Mouse (Mus musculus): ENCODE data around the gene Ctse. TPM values are rescaled to one million over a fixed set of nuclear protein-coding genes. Genes with fewer than 3 reads are reported as not detected.

Gene Ctse
- polyA plus RNA-seq, 1 experiment from 2014 or later = not detected

DNA sequence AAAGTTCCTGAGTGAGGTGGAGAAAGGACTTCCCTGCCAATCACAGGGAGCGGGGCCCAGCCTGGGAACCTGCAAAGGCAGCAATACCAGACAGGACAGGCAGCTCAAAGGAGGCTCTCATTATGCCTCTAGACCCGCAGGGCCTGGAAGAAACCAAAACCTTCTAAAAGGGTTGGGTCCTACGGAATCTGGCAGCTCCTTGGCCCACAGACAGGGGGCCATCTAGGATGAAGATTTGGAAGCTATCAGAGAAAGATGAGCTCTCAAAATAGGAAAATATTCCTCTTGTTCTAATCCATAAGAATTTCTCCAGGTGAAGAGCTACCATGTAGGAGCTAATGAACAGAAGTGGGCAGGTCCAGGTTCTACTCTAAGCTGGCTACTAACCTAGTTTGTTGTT, 50.9 kb downstream of the Ctse start:
- no peak for ATAC-seq
- H3K4me1 ChIP-seq (ENCODE audit: control insufficient read depth, insufficient read depth, low read depth, low read length) = no peaks in the 10 kb centered on the region
- H3K9ac ChIP-seq (ENCODE audit: low read depth, low read length) = no peak overlapping the region
- no peak overlapping the region for H3K27ac ChIP-seq (ENCODE audit: low read depth, low read length)
- no peak overlapping the region for H3K4me3 ChIP-seq (ENCODE audit: low read length)
- H3K27me3 ChIP-seq (replicated peaks; ENCODE audit: control insufficient read depth, insufficient read depth, low read length) = no peaks in the 10 kb centered on the region
- no peak overlapping the region for H3K4me2 ChIP-seq (ENCODE audit: low read length)
- WGBS = 84% methylated on average over 3 of the region's 3 CpGs
- no peaks in the 10 kb centered on the region for H3K36me3 ChIP-seq (ENCODE audit: control insufficient read depth, insufficient read depth, low read length)
- H3K9me3 ChIP-seq (ENCODE audit: control insufficient read depth, low read length) = no peaks in the 10 kb centered on the region

DNA sequence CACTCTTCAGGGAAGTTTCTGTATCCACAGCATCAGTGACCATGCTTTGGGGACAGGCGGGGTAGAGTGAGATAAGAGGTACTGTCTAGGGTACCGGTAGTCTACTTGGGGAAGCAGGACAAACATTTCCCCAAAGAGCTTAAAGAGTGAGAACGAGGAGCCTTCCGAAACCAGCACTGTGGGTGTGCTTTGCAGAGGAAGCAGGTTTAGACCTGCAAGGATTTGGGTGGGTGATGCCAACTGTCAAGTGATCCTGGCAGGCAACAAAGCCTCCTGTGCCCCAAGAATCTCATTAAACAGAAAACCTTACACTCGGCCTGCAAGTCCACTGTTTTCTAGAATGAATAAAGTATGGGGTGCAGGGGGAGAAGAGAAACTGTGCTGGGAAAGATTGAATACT, 51.8 kb downstream of the Ctse start:
- H3K9ac ChIP-seq (ENCODE audit: low read depth, low read length) = no peak overlapping the region
- no peaks in the 10 kb centered on the region for H3K36me3 ChIP-seq (ENCODE audit: control insufficient read depth, insufficient read depth, low read length)
- H3K27ac ChIP-seq (ENCODE audit: low read depth, low read length) = no peak overlapping the region
- no peaks in the 10 kb centered on the region for H3K27me3 ChIP-seq (replicated peaks; ENCODE audit: control insufficient read depth, insufficient read depth, low read length)
- WGBS = 82% methylated on average over 5 of the region's 5 CpGs
- H3K4me1 ChIP-seq (ENCODE audit: control insufficient read depth, insufficient read depth, low read depth, low read length) = no peaks in the 10 kb centered on the region
- no peak for ATAC-seq
- H3K9me3 ChIP-seq (ENCODE audit: control insufficient read depth, low read length) = no peaks in the 10 kb centered on the region
- H3K4me3 ChIP-seq (ENCODE audit: low read length) = no peak overlapping the region
- no peak overlapping the region for H3K4me2 ChIP-seq (ENCODE audit: low read length)

- no peaks in the 10 kb centered on the region for H3K36me3 ChIP-seq (ENCODE audit: control insufficient read depth, insufficient read depth, low read length)
- no peaks in the 10 kb centered on the region for H3K27me3 ChIP-seq (replicated peaks; ENCODE audit: control insufficient read depth, insufficient read depth, low read length)
- 45% methylated on average over 3 of the region's 3 CpGs for WGBS
- H3K4me3 ChIP-seq (ENCODE audit: low read length) = no peak overlapping the region
- no peak overlapping the region for H3K4me2 ChIP-seq (ENCODE audit: low read length)
- no peaks in the 10 kb centered on the region for H3K4me1 ChIP-seq (ENCODE audit: control insufficient read depth, insufficient read depth, low read depth, low read length)
- no peak overlapping the region for H3K9ac ChIP-seq (ENCODE audit: low read depth, low read length)
- H3K27ac ChIP-seq (ENCODE audit: low read depth, low read length) = no peak overlapping the region
- H3K9me3 ChIP-seq (ENCODE audit: control insufficient read depth, low read length) = no peaks in the 10 kb centered on the region
- ATAC-seq = no peak
Observed at GRCm38 (mm10) chr1:131690435-131690834, 52.3 kb downstream of the Ctse start.

DNA sequence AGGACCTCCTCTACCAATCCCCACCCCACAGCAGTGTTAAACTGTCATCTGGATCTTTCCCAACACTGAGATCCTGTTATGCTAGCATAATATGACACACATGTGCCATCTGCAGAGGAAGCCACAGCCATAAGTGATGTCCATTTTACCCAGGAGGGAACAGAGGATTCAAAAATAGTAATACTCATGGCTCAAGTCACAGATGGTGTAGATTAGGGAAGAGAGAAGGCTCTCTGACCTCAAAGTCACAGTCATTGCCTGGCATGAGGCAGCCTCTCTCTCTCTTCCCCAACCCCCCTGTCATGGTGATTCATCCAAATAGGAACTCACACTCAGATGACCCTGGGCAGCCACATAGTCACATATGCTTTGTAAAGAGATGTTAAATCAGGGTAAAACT, 53.2 kb downstream of the Ctse start:
- H3K4me3 ChIP-seq (ENCODE audit: low read length) = no peak overlapping the region
- no peak for ATAC-seq
- no peaks in the 10 kb centered on the region for H3K36me3 ChIP-seq (ENCODE audit: control insufficient read depth, insufficient read depth, low read length)
- no peak overlapping the region for H3K4me2 ChIP-seq (ENCODE audit: low read length)
- no peaks in the 10 kb centered on the region for H3K4me1 ChIP-seq (ENCODE audit: control insufficient read depth, insufficient read depth, low read depth, low read length)
- no peak overlapping the region for H3K9ac ChIP-seq (ENCODE audit: low read depth, low read length)
- no peaks in the 10 kb centered on the region for H3K27me3 ChIP-seq (replicated peaks; ENCODE audit: control insufficient read depth, insufficient read depth, low read length)
- no peaks in the 10 kb centered on the region for H3K9me3 ChIP-seq (ENCODE audit: control insufficient read depth, low read length)
- H3K27ac ChIP-seq (ENCODE audit: low read depth, low read length) = no peak overlapping the region

- whole genome bisulfite sequencing = 88% methylated on average over 2 of the region's 2 CpGs
- no peaks in the 10 kb centered on the region for H3K9me3 ChIP-seq (ENCODE audit: control insufficient read depth, low read length)
- no peak overlapping the region for H3K9ac ChIP-seq (ENCODE audit: low read depth, low read length)
- no peak for ATAC-seq
- H3K4me1 ChIP-seq (ENCODE audit: control insufficient read depth, insufficient read depth, low read depth, low read length) = no peaks in the 10 kb centered on the region
- H3K27me3 ChIP-seq (replicated peaks; ENCODE audit: control insufficient read depth, insufficient read depth, low read length) = no peaks in the 10 kb centered on the region
- H3K27ac ChIP-seq (ENCODE audit: low read depth, low read length) = no peak overlapping the region
- H3K4me3 ChIP-seq (ENCODE audit: low read length) = no peak overlapping the region
- H3K4me2 ChIP-seq (ENCODE audit: low read length) = no peak overlapping the region
- H3K36me3 ChIP-seq (ENCODE audit: control insufficient read depth, insufficient read depth, low read length) = no peaks in the 10 kb centered on the region
Observed at GRCm38 (mm10) chr1:131695308-131695707, 57.2 kb downstream of the Ctse start.

DNA sequence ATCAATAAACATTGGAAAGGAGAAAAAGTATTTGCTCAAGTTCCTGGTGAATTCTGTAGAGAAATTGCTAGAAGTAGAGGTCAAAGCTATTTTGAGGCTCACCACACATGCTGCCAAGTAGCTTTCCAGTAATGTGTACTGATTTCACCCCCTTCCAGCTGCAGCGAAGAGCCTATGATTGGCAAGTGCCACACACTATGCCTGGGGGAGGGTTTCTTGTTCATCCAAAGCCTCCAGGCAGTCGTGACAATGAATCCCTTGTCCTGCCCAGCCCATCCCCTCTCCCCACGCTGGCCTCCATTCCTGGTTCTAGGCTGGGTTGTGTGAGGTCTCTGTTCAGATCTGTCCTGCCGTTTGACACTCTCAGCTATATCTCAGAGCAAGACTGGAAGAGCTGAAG, 58.2 kb downstream of the Ctse start:
- Histone ChIP-seq H3K4me3 (ENCODE audit: low read length) (no peak overlapping the region), H3K36me3 (ENCODE audit: control insufficient read depth, insufficient read depth, low read length) (no peaks in the 10 kb centered on the region), H3K27ac (ENCODE audit: low read depth, low read length) (no peak overlapping the region), H3K9ac (ENCODE audit: low read depth, low read length) (no peak overlapping the region), H3K9me3 (ENCODE audit: control insufficient read depth, low read length) (no peaks in the 10 kb centered on the region), H3K4me1 (ENCODE audit: control insufficient read depth, insufficient read depth, low read depth, low read length) (no peaks in the 10 kb centered on the region), H3K4me2 (ENCODE audit: low read length) (no peak overlapping the region), H3K27me3 (replicated peaks; ENCODE audit: control insufficient read depth, insufficient read depth, low read length) (no peaks in the 10 kb centered on the region)
- ATAC-seq = no peak
- WGBS = 56% methylated on average over 4 of the region's 4 CpGs

DNA sequence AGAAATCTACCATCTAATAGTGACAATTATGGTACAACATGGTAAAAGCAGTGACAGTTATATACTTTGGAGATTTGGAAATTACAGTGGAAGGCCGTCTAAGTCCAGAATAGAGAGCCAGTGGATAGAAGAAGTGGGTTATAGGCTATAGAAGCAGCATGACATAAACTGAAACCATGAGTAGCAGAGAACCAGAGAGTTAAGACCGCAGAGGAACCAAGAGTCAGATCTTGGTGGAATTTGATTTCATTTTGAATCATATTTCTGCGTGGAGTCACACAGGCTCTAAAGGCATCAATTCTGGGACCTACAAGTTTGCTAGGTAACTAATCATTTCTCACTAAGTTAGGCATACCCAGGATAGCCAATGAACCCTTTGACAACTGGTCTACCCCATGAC, 60.7 kb downstream of the Ctse start:
- Histone ChIP-seq H3K4me2 (ENCODE audit: low read length) (no peak overlapping the region), H3K4me3 (ENCODE audit: low read length) (no peak overlapping the region), H3K4me1 (ENCODE audit: control insufficient read depth, insufficient read depth, low read depth, low read length) (no peaks in the 10 kb centered on the region), H3K9me3 (ENCODE audit: control insufficient read depth, low read length) (no peaks in the 10 kb centered on the region), H3K27ac (ENCODE audit: low read depth, low read length) (no peak overlapping the region), H3K36me3 (ENCODE audit: control insufficient read depth, insufficient read depth, low read length) (no peaks in the 10 kb centered on the region), H3K27me3 (replicated peaks; ENCODE audit: control insufficient read depth, insufficient read depth, low read length) (no peaks in the 10 kb centered on the region), H3K9ac (ENCODE audit: low read depth, low read length) (no peak overlapping the region)
- no peak for ATAC-seq
- 86% methylated on average over 3 of the region's 3 CpGs for WGBS

GRCm38 (mm10) chr1:131699642-131700041, 61.5 kb downstream of the Ctse start:
- no peak overlapping the region for H3K4me2 ChIP-seq (ENCODE audit: low read length)
- no peaks in the 10 kb centered on the region for H3K27me3 ChIP-seq (replicated peaks; ENCODE audit: control insufficient read depth, insufficient read depth, low read length)
- H3K9me3 ChIP-seq (ENCODE audit: control insufficient read depth, low read length) = no peaks in the 10 kb centered on the region
- no peak for ATAC-seq
- H3K27ac ChIP-seq (ENCODE audit: low read depth, low read length) = no peak overlapping the region
- whole genome bisulfite sequencing = 86% methylated on average over 4 of the region's 4 CpGs
- no peak overlapping the region for H3K9ac ChIP-seq (ENCODE audit: low read depth, low read length)
- no peak overlapping the region for H3K4me3 ChIP-seq (ENCODE audit: low read length)
- no peaks in the 10 kb centered on the region for H3K4me1 ChIP-seq (ENCODE audit: control insufficient read depth, insufficient read depth, low read depth, low read length)
- H3K36me3 ChIP-seq (ENCODE audit: control insufficient read depth, insufficient read depth, low read length) = no peaks in the 10 kb centered on the region

GRCm38 (mm10) chr1:131700447-131700846, 62.3 kb downstream of the Ctse start:
- Histone ChIP-seq H3K36me3 (ENCODE audit: control insufficient read depth, insufficient read depth, low read length) (no peaks in the 10 kb centered on the region), H3K27ac (ENCODE audit: low read depth, low read length) (no peak overlapping the region), H3K4me2 (ENCODE audit: low read length) (no peak overlapping the region), H3K27me3 (replicated peaks; ENCODE audit: control insufficient read depth, insufficient read depth, low read length) (no peaks in the 10 kb centered on the region), H3K4me1 (ENCODE audit: control insufficient read depth, insufficient read depth, low read depth, low read length) (no peaks in the 10 kb centered on the region), H3K9ac (ENCODE audit: low read depth, low read length) (no peak overlapping the region), H3K4me3 (ENCODE audit: low read length) (no peak overlapping the region), H3K9me3 (ENCODE audit: control insufficient read depth, low read length) (no peaks in the 10 kb centered on the region)
- no peak for ATAC-seq
- WGBS = 68% methylated on average over 5 of the region's 5 CpGs

DNA sequence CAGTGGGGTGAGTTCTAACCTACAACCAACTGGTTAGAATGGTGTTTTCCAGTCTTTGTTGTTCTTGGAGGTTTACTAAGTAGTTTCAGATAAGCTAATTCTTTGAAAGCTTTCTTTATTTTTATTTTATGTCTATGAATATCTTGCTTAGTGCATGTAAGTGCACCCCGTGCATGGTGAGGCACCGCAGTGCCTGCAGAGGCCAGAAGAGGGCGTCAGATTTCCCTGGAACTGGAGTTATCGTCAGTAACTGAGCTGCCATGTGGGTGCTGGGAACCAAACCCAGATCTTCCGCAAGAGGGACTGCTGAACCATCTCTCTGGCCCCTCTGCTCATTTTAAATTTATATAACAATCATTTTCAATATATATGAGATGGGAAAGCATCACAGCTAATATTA, 63.3 kb downstream of the Ctse start:
- Histone ChIP-seq H3K4me3 (ENCODE audit: low read length) (no peak overlapping the region), H3K4me1 (ENCODE audit: control insufficient read depth, insufficient read depth, low read depth, low read length) (no peaks in the 10 kb centered on the region), H3K9ac (ENCODE audit: low read depth, low read length) (no peak overlapping the region), H3K36me3 (ENCODE audit: control insufficient read depth, insufficient read depth, low read length) (no peaks in the 10 kb centered on the region), H3K4me2 (ENCODE audit: low read length) (no peak overlapping the region), H3K27me3 (replicated peaks; ENCODE audit: control insufficient read depth, insufficient read depth, low read length) (no peaks in the 10 kb centered on the region), H3K9me3 (ENCODE audit: control insufficient read depth, low read length) (no peaks in the 10 kb centered on the region), H3K27ac (ENCODE audit: low read depth, low read length) (no peak overlapping the region)
- no peak for ATAC-seq
- 84% methylated on average over 5 of the region's 5 CpGs for WGBS

Measured in hindbrain, embryonic 16.5 days (tissue).